Mouse (Mus musculus) retina, embryonic 14.5 days (tissue): ENCODE data around the gene Tacc2.
A peak's percentile ranks its signal among the peaks of the same experiment; 100 is the strongest.

Source experiments
- DNase-seq: peaks from one replicate; pipeline ENCODE4 v3.0.0-alpha.2; 2015; ENCODE audit warnings: low spot score

Gene Tacc2

DNA sequence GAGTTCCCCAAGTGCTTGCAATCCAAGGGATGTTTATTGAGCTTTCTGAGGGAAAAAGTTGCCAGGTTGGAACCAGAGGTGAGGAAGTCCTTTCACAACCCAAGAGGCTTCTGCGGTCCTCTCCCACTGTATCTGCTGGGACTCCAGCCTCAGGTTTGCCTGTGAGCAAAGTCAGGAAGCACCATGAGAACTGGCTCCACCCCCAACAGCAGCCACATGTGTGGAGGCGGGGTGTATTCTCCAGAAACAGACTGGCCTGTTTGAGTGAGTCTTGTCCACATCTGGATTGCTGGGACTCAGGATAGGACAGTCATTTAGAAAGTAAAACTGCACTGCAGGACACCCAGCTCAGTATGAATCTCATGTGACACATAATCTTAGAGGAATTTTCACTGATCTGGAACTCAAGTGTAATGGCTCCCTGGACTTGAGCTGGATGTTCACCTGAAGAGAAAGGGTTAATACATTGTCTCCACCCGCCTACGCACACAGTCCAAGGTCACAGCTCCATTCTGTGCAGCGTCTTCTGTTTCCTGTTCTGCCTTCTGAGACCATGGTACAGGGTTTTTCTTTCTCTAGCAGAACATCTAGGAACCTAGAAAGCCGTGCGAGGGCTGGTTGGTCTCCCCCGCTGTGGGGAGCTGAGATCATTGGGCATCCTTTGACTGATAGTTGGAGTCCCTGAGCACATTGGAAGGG lies 149.6 kb downstream of the Tacc2 start:
- DNase-seq = no peak

DNA sequence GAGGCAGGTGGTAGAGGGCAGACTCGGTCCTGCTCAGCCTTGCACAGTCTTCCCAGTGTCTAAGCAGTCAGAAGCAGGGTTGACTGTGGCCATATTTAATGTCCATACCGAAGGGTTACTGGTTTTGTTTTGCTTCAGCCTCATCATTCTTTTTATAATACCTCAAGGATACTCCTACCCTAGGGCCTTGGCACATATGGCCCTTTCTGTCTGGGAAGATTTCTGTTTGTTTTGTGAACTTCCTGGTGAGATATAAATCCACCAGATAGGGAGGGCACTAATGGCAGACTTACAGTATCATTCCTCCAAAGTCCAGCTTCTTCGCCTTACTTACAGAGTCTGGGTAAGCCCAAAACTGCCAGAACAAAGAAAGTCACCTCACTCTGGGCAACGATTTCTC lies 150.3 kb downstream of the Tacc2 start:
- DNase-seq = no peak

DNA sequence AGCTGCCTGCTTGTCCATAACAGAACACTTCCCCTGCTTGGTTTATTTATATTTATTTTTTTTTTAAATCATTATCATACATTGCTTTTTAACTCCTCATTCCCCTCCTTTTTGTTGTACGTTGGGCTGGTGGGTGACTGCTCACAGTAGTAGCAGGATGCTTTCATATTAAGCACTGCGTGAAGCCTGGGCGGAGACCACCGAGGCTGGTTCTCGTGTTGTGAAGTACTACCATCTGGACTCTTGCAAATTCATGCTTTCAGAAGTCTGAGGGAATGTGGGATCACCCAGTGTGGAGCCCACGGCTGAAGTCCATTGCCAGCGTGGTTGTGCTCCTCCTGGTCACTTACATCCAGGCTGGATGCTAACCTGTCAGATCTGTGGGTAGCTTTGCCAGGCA lies 154.6 kb downstream of the Tacc2 start:
- no peak for DNase-seq

DNA sequence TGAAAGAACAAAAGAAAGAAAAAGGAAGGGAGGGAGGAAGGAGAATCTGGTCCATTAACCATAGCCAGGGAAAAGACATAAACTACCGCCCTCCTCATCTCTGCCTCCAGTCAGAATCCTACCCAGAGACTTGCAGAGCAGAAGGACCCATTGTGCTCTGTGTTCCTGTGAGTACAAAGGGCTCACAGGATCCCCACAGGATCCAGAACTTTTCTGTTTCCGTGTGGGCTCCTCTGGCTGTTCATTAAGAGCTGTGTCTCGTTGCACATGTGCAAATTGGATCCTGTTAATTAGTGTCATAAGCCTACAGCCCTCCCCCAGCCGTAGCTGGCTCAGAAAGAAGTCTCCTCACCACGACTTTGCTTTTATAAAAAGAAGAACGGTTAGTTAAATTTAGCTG lies 155.7 kb downstream of the Tacc2 start:
- DNase-seq = no peak

DNA sequence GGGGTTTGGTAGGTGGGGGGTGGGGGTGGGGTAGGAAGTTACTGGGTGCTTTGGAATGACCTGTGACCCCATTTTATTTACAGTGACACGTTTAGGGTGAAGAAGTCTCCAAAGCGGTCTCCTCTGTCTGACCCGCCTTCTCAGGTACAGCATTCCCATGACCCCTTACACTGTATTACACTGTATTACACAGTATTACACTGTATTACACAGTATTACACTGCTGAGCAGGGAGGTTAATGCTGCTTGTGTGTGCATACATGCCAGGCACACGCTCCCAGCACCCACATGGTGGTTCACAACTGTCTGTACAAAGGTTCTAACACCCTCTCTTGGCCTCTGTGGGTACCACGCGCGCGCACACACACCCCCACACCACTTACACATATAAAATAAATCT lies 156.2 kb downstream of the Tacc2 start:
- no peak for DNase-seq

DNA sequence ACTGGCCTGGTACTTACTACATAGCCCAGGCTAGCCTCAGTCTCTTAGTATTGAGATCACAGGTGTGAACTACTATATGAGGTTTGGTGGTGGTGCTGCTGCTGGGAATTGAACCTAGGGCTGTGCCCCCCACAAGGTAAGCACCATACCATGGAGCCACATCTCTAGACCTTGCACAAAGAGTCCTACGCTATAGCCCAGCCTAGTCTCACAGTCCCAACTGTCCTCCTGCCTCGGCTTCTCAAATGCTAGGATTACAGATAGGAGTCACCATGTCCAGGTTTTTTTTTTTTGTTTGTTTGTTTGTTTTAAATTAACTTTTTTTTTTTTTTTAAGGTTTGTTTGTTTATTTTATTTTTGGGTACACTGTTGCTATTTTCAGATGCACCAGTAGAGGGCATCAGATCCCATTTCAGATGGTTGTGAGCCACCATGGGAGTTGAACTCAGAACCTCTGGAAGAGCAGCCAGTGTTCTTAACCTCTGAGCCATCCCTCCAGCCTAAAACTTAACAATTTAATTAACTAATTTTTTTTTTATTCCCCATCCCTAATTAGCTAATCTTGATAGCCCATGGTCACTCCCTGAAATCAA lies 157.1 kb downstream of the Tacc2 start:
- no peak for DNase-seq

DNA sequence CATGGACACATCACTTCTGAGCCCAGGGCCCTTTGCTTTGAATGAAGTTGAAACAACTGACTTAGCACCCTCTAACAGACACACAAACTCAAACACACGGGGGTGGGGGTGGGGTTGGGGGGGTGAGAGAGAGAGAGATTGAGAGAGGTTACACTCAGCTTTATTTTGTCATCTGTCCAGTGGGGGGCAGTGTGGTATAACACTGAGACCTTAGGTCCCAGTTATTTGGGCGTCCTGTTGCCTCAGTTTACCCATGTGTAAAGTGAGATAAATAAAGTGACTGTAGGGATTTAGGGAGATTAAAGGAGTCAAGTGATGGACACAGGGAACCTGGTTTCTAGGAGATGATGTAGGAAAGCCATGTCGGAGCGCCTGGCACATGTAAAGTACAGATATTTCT lies 163.9 kb downstream of the Tacc2 start:
- peak; percentile 44 for DNase-seq

DNA sequence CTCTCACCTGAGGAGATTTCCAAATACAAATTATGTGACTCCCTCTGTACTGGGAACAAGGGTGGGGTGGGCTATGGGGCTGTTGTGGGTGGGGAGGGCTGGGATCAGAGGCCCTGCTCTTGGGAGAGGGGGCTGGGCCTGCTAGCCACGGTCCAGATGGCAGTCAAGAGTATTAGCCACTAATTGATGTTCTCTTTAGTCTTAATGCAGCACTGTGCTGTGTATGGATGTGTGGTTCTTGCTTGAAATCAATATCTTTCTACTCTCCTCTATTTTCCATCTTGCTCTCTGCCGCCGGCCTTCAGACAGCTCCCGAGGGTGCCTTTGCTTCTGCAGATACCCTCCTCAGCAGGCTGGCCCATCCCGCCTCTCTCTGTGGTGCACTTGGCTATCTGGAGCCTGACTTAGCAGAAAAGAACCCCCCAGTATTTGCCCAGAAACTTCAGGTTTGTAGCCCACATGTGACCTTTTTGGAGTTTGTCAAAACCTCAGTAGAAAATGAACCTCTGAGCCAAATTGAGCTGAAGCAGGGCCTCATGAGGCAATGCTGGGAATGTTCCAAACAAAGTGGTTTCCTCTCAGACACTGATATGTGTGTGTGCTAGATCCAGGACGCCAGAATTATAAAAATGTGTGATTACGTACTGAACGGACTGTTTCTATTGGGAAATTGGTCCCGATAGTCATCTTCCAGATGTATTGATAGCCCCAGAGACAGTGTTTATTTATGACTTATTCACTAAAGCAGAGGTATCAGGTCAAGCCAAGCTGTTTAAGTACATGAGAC lies 166.2 kb downstream of the Tacc2 start:
- no peak for DNase-seq

DNA sequence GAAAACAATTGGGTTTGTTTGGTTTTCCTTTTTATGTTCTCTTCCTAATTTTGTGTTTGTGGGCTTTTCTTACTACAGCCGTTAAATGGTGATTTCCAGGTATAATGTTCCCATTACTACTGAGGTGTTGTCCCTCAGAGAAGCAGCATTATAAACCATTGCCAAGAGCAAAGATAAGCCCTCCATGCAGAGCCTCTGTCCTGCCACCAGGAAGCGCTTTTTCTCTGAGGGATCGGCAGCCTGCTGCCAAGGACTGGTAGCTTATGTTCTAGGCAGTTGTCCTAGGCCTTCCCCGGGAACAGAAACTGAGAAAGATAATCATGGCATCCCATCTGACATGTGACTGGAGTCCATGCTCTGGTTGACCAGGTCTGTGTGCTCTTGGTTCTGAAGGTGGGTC lies 171.9 kb downstream of the Tacc2 start:
- DNase-seq = no peak

DNA sequence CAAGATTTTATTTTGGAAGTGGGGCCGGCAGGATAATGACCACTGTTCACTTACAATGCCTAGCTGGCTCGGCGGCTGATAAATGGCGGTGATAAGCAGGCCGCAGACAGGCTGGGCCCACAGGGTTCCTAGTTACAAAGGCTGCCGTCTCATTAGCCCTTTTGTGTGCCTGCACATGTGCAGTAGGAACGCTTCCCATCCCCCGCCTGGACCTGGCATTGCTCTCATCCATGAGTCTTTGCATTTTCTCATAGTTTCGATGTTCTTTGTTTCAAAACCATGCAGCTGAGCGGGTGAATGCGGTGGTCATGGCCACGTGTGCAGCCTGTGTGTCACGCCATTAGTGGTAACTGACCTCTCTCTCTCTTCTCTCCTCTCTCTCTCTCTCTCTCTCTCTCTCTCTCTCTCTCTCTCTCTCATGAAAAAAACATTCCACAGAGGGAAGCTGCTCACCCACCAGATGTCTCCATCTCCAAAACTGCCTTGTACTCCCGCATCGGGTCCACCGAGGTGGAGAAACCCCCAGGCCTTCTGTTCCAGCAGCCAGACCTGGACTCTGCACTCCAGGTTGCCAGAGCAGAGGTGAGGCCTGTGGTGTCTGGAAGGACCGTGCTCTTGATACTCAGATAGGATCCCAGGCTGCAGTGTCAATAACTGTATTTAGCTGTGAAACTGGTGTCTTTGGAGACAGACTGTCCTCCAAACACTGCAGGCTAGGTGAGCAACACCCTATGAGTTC lies 173.7 kb downstream of the Tacc2 start:
- DNase-seq = peak; percentile 77

DNA sequence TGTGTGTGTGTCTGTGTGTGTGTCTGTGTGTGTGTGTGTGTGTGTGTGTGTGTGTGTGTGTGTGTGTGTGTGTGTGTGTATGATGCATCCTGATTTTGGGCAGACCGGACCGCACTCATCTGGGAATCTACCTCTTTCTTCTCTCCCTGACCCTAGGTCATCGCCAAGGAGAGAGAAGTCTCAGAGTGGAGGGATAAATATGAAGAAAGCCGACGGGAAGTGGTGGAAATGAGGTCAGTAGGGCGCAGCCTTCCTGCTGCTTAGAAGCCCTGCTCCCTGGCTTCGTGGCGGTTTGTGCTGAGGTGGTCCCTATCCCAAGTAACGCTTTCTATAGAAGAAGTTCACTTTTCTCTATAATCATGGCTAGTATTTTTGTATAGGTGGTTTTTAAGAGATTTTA lies 174.4 kb downstream of the Tacc2 start:
- DNase-seq = peak; percentile 53

DNA sequence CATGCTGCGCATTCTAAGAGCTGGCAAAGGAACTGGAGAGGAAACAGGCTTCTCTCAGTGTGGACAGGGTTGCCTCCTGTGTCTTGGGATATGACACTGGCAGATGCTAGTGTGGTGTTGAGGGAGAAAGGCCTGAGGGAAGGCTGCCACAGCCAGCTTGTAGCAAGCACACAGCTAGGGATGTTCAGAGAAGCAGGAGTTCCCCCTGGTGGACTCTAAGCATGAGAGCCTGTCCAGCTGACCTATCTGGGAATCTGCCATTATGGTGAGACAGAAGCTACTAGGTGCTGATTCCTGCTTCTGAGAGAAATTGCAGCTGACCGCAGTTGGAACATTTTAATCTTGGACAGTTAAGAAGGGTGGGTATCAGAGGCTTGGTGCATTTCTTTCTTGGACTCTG lies 177.6 kb downstream of the Tacc2 start:
- peak; percentile 74 for DNase-seq

DNA sequence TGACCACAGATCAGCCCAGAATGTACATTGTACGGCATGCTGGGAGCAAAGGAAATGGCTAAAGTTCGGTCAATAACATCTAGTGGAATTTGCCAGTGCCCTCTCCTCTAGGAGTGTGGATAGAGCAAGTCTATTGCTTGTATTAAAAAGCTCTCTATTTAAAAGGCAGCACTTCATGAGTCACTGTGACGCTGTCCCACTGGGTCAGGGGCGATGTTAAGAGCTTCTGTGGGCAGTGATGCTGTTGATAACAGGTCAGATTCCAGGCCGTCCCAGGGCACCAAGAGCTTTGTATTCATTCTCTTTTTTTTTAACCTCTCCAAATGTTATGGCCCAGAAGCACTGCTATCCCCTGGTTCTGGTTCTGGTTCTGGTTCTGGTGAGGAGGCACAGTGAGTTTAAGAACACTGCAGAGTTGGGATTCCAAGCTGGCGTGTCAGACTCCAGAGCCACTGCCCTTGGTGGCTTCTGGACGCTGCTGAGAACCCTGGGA lies 179.2 kb downstream of the Tacc2 start:
- DNase-seq = no peak

DNA sequence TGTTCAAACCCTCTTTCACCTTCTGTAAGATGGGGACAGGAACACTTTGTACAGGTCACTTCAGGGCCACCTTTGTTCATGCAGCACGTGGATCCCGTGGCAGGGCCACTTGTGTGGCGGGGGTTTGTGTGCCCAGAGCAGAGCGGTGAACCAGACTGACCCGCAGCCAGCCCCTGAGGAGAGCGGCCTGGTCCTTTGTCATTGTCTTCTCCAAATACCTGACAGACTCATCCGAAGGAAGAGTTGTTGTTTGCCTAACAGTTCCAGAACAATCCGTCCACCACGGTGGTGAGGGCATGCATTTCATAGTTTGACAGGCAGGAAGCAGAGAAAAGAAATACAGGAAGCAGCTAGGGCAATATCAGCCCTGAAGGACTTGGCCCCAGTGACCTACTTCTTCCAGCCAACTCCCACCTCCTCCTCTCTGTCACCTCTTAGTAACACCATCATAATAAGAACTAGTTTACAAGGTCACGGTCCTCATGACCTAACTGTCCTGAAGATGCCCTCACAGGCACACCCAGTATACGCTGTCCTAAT lies 180.2 kb downstream of the Tacc2 start:
- no peak for DNase-seq

DNA sequence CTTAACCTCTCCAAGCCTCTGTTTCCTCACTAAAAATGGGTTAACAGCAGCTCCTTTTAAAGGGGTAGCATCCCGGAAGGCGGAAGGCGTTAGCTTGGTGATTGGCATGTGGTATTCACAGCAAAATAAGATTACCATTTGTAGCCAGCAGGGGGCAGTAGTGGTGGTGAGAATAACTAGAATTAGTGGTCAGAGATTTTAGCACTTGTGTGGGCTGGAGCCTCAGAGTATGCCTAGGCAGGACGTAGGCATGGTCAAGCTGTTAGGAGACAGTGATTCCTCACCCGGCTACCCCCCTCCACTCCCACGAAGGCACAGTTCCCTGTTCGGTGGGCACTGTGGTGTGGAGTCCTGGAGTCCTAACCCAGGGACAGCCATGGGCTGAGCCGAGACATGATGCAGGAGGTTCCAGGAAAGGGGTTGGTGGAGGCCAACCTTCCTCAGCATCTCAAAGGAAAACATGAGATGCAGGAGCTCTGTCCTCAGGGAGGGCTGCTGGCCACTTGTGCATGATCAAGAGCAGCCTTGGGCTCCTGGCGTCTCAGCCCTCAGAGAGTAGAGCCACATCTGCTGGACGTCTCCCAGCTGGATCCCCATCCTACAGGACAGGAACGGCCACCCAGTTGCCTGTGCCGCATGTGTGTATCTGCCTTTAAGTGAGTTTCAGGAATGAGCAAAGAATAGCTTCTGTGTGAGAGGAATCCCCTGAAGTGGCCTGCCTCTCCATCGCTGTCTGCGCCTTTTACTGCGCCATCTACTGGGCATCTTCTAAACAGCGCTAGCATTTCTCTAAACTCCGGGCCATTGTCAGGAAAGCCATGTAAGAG lies 185.0 kb downstream of the Tacc2 start:
- peak; percentile 91 for DNase-seq

DNA sequence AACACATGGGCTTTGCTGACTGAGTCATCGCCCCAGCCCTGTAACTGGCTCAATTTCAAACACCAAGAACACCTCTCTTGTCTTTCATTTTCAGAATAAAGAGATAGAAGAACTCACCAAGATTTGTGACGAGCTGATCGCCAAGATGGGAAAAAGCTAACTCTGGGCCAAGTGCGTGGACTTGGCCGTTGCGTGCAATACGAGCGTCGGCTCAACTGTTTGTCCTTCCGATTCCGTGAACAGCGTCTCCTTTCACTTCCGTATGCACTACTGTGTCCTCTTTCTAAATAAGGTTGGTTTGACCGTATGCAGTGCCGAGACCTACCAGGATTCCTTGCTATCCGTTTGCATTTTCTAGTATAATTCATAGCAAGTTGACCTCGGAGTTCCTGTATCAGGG lies 186.9 kb downstream of the Tacc2 start:
- no peak for DNase-seq

DNA sequence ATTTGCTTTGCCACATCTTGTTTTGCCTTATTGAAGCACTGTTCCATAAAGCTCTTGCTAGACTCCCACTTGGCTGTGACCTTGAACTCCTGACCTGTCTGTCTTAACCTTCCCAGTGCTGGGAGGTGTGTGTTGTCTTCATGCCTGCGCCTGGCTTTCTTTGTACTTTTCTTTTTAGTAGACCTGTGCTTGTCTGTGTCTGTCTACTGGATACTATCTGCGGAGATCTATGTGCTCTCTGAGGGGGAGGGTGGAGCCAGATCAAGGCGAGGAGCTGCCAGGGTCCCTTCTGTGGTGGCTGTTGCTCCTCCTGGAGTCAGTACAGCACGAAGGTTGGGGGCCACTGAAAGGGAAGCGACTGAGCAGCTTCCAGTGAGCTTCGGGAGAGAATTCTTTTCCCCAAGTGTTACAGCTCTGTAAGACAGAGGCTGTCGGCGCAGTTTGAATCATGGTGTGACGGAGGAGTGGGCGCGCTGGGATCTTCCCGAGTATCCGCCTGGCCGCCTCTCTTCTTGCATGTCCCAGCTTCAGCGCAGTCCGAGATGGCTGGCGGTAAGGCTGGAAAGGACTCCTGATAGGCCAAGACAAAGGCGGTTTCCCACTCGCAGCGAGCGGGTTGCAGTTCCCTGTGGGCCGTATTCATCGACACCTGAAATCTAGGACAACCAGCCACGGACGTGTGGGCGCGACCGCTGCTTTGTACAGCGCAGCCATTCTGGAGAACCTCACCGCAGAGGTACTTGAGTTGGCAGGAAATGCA lies 189.4 kb downstream of the Tacc2 start:
- no peak for DNase-seq

DNA sequence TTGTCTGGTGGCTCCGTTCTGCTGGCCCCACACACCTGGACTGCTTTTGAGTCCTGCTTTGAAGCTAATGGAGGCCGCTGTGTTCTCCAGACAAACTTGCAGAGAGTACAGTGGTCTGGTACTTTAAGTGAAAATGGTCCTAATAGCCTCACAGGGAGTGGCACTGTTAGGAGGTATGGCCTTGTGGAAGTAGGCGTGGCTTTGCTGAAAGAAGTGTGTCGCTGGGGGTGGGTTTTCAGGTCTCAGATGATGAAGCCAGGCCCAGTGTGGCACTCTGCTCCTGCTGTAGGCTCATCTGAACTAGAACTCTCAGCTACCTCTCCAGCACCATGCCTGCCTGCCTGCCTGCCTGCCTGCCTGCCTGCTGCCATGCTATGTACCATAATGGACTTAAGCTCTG lies 190.9 kb downstream of the Tacc2 start:
- no peak for DNase-seq

DNA sequence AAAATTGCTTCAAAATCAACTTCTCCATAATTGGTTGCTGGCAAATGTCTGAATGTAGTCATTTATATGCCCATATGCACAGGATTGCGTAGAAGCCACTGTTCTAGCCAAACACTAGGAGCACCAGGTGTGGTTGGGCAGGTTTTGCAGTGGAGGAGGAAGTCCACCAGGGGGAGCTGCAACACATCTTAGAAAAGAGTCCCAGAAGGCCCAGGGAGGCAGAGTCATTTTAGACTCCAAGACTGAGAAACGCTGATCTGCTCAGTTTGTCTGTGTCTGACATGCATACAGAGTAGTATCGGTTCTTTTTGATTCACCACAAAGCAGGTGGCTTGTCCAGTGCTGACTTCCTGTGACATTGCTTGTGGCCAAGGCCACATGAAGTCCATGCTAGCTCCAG lies 193.5 kb downstream of the Tacc2 start:
- DNase-seq = peak; percentile 94

DNA sequence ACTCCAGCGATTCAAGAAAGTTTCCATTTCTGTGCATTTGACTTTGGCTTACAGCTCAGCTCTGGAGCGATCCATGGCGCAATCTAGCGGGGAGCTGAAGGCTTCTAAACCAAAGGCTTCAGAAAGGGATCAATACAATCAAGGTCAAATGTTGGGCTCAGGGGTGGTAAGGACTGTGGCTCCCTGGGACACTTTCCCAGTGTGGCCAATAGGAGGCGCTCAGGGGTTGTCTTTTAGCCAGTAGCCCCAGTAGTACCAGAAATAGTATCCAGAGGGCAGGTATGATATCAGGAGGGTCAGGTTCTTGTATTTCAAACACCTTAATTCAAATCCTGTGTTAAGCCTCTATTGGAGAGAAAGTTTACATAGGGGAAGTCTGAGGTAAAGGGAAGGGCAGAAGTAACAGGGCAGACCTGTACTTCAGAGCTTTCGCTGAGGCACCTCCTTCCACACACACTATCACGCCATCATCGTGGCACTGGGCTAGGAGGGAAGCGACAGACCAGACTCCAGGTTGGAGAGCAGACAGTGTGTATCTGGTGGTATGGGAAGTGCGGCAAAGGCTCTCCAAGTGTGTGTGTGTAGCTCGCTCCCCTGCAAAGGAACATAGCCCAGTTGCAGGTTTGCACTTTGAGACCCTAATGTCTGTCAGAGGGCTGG lies 196.1 kb downstream of the Tacc2 start:
- DNase-seq = peak; percentile 76
